Mouse (Mus musculus): ENCODE measurements at regions not wholly inside any gene's neighbourhood (a gene's known extent, or its start where the extent isn't known, plus 50 kb on each side); places are given as distances from the start of the nearest gene placed in this dataset.

DNA sequence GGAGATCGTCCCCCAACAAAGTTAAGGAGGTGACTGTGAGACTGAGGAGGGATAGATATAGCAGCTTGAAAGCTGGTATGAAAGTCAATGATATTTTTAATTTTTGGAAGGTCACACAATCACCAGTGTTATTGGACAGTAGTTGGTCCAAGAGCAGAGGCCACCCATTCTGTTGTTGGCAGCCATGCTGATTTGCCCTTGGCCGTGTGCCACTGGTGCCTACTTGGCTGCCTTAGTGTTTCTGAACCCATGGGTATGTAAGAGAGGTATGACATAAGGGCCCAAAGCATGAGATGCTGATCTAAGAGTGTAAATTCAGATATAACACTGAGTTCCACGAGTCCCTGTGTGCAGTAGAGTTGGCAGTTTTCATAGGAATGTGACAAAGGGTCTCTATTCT, 153.7 kb downstream of the Pax1 start:
- TF ChIP-seq GATA1 (IDR thresholded peaks at IDR 0.05; ENCODE audit: borderline replicate concordance, low read length) = no peak
- TF ChIP-seq FLI1 (IDR thresholded peaks at IDR 0.05; ENCODE audit: low read length) = no peak
